Mouse (Mus musculus) bone marrow macrophage, adult 2 months (primary cell): ENCODE results near the gene Tada2a.
A peak's percentile ranks its signal among the peaks of the same experiment; 100 is the strongest.

Experiments
- CTCF ChIP-seq: IDR thresholded peaks from 2 replicates; pipeline ENCODE4 v1.5.1; 2012; ENCODE audit warnings: low read depth, mild to moderate bottlenecking, low read length, moderate library complexity
- POLR2A ChIP-seq: IDR thresholded peaks from 2 replicates; pipeline ENCODE4 v1.6.1; 2012; ENCODE audit warnings: mild to moderate bottlenecking, low read depth, low read length, borderline replicate concordance

DNA sequence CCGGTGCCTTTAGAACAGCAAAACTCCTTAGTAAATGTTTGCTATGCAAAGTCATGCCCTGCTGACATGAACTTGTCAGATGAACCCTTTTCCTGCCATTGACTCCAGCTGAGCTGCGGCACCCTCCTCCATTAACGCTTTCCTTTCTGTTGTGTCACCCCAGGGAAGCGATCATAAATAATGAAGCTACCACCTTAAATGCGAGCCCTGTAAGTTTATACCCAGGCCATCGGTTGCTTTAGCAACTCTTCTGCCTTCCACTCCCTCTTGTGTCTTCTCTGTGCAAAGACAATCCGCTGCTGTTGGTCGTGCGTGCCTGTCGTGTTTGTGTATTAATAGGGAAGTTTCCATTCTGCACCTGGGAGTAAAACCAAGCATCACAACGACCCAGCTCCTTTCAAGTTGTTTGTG, 63.3 kb downstream of the Tada2a start:
- no peak for TF ChIP-seq POLR2A
- TF ChIP-seq CTCF = 0 out of 2 replicates have a peak, but pooled peaks have one; percentile 7
